Mouse (Mus musculus) forebrain, embryonic 11.5 days (tissue): ENCODE data around the gene Ttc24. TPM values are rescaled to one million over a fixed set of nuclear protein-coding genes. Genes with fewer than 3 reads are reported as not detected.

Experiments
- ATAC-seq: fragments of 200-750 bp; cut with Nextera tagmentation; replicated peaks from 2 replicates; pipeline ENCODE4 v1.8.0; 2017; ENCODE audit warnings: moderate TSS enrichment; ENCODE audit not compliant: low FRiP score
- DNase-seq: peaks from one replicate; pipeline ENCODE4 v3.0.0-alpha.2; 2017; ENCODE audit warnings: low spot score
- H3K27ac ChIP-seq: fragments of 300-500 bp; sonication (generic); 2 replicates; pipeline ENCODE4 v1.5.1; 2014; ENCODE audit warnings: low read depth, low read length
- H3K27me3 ChIP-seq: fragments of 300-500 bp; sonication (generic); 2 replicates; pipeline ENCODE4 v1.6.1; 2014; ENCODE audit warnings: mild to moderate bottlenecking, low read length, mixed read lengths; ENCODE audit not compliant: control insufficient read depth, insufficient read depth
- H3K36me3 ChIP-seq: fragments of 300-500 bp; sonication (generic); 2 replicates; pipeline ENCODE4 v1.6.1; 2014; ENCODE audit warnings: mild to moderate bottlenecking, low read length, moderate library complexity, mixed read lengths; ENCODE audit not compliant: control insufficient read depth, insufficient read depth
- H3K4me1 ChIP-seq: fragments of 300-500 bp; sonication (generic); replicated peaks from 2 replicates; pipeline ENCODE4 v1.6.1; 2014; ENCODE audit warnings: low read length, mixed read lengths; ENCODE audit not compliant: control insufficient read depth, insufficient read depth
- H3K4me2 ChIP-seq: fragments of 300-500 bp; sonication (generic); 2 replicates; pipeline ENCODE4 v1.6.1; 2014; ENCODE audit warnings: low read depth, mild to moderate bottlenecking, low read length, moderate library complexity, mixed read lengths; ENCODE audit not compliant: severe bottlenecking
- H3K4me3 ChIP-seq: fragments of 300-500 bp; sonication (generic); 2 replicates; pipeline ENCODE4 v1.5.1; 2014; ENCODE audit warnings: low read depth, low read length
- H3K9ac ChIP-seq: fragments of 300-500 bp; sonication (generic); 2 replicates; pipeline ENCODE4 v1.6.1; 2014; ENCODE audit warnings: low read length
- H3K9me3 ChIP-seq: fragments of 300-500 bp; sonication (generic); 2 replicates; pipeline ENCODE4 v1.6.1; 2016; ENCODE audit warnings: low read length, mixed read lengths; ENCODE audit not compliant: control insufficient read depth
- WGBS: fragments of 180-500 bp; shearing (Covaris S2); extraction: QIAGEN DNeasy Blood & Tissue Kit; methylation state at CpG from one replicate; pipeline ENCODE4 v1.1.7; 2014; 5-methylcytosine and 5-hydroxymethylcytosine counted together
- polyA plus RNA-seq: library from polyadenylated mRNA; unstranded; fragments of >200 nt; fragmentation: Nextera tagmentation; extraction: Ambion mirVana; gene quantifications from 2 replicates; pipeline ENCODE4 v1.2.1, GENCODE M21; 2014

The Ttc24 gene
- polyA plus RNA-seq, 1 experiment from 2014 or later, result not detected

DNA sequence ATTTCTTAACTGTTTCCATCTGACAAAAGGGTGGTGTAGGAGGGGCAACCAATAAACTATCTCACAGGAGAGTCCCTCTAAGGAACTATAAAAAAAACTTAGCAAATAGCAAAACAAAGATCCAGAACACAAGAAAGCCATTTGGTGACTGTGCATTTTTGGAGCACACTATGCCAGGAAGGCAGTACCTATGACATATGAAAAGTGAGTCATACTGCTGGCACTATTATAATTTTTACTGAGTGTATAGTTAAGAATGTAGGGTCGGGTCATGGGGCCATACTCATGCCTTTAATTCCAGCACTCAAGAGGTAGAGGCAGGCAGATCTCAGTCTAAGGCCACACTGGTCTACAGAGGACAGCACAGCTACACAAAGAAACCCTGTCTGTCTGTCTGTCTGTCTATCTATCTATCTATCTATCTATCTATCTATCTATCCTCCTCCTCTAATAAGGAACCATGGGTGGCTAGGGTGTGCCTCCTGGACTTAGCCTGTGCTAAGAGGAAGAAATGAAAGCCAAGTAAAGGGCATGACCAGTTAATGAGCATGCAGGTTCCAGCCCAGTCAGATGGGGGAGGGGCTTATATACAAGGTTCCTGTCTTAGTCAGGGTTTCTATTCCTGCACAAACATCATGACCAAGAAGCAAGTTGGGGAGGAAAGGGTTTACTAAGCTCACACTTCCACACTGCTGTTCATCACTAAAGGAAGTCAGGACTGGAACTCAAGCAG is 42.4 kb downstream of the Ttc24 start:
- no peaks in the 10 kb centered on the region for H3K36me3 ChIP-seq
- H3K9me3 ChIP-seq, result no peaks in the 10 kb centered on the region
- ATAC-seq (no peak), DNase-seq (no peak)
- no peaks in the 10 kb centered on the region for H3K27me3 ChIP-seq
- no peak overlapping the region for H3K9ac ChIP-seq
- H3K4me1 ChIP-seq, result no peaks in the 10 kb centered on the region; the same call in 1 of the 2 replicates
- no peak overlapping the region for H3K4me3 ChIP-seq
- WGBS, result 73% methylated on average over 1 of the region's 1 CpGs
- no peak overlapping the region for H3K4me2 ChIP-seq
- no peak overlapping the region for H3K27ac ChIP-seq

DNA sequence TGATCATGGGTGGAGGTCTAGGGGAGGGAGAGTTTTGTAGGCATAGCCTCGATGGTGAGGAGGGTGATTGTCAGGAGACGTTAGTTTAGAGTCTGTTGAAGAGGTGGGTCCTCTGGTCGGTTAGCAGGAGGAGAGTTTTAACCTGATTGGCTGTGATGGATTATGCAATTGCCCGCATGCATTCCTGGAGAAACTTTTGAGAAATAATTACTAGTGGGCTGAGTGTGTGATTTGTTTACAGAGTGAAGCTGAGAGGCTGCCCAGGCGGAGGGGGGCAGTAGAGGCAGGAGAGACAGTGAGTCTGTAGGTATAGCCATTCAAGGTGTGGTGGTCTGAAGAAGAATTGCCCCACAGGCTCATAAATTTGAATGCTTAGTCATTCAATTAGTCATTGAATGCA is 44.6 kb downstream of the Ttc24 start:
- WGBS, result 79% methylated on average over 5 of the region's 5 CpGs
- no peak for ATAC-seq
- no peaks in the 10 kb centered on the region for H3K27me3 ChIP-seq

DNA sequence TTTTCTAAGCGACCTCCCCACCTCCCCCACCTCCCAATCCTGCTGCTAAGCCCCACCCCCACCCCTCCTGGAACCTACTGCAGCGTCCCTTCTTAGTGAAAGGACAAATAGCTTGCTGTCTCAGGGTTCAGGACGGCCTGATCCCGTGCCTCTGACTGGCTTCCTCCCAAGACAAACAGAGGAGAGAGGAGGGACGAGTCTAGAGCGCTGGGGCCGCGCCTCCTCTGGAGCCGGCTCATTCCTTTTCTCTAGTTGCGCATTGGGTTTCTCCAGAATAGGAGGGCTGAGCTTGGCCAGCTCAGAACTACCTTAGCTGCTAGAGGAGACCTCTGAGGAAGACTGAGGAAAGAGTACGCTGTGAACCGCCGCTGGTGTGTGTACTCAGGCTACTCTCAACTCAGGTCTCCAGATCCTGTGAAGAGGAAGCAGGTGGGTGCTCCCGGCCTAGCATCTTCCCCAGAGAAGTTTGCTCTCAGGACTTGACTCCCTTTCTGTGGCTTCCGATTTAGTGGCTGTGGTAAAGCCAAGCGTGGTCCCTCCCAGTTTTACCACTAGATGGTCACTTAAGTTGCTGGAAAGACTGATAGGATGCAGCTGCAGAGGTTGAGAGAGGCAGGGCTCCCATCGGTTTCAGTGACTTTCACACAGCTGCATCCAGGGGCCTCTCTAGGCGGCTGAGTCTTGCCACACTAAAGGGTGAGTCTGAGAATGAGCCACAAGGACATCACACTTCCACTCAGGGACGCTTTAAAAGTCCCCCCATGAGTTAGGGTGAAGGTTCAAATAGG is 47.3 kb downstream of the Ttc24 start:
- H3K4me2 ChIP-seq, result no peak overlapping the region
- no peaks in the 10 kb centered on the region for H3K36me3 ChIP-seq
- H3K4me1 ChIP-seq, result no peaks in the 10 kb centered on the region; the same call in 1 of the 2 replicates
- H3K4me3 ChIP-seq, result no peak overlapping the region
- no peaks in the 10 kb centered on the region for H3K27me3 ChIP-seq
- no peak overlapping the region for H3K9ac ChIP-seq
- ATAC-seq (no peak), DNase-seq (no peak)
- no peak overlapping the region for H3K27ac ChIP-seq
- peaks cover 4% of the 10 kb centered on the region; the same call in 1 of the 2 replicates for H3K9me3 ChIP-seq
- WGBS, result 26% methylated on average over 19 of the region's 19 CpGs

More for the DNA sequence above, 44.6 kb downstream of the Ttc24 start:
- H3K4me2 ChIP-seq, result no peak overlapping the region
- no peak overlapping the region for H3K27ac ChIP-seq
- H3K9ac ChIP-seq, result no peak overlapping the region
- no peak overlapping the region for H3K4me3 ChIP-seq
- no peak for DNase-seq
- H3K4me1 ChIP-seq, result no peaks in the 10 kb centered on the region; the same call in 1 of the 2 replicates
- no peaks in the 10 kb centered on the region for H3K36me3 ChIP-seq
- no peaks in the 10 kb centered on the region for H3K9me3 ChIP-seq

DNA sequence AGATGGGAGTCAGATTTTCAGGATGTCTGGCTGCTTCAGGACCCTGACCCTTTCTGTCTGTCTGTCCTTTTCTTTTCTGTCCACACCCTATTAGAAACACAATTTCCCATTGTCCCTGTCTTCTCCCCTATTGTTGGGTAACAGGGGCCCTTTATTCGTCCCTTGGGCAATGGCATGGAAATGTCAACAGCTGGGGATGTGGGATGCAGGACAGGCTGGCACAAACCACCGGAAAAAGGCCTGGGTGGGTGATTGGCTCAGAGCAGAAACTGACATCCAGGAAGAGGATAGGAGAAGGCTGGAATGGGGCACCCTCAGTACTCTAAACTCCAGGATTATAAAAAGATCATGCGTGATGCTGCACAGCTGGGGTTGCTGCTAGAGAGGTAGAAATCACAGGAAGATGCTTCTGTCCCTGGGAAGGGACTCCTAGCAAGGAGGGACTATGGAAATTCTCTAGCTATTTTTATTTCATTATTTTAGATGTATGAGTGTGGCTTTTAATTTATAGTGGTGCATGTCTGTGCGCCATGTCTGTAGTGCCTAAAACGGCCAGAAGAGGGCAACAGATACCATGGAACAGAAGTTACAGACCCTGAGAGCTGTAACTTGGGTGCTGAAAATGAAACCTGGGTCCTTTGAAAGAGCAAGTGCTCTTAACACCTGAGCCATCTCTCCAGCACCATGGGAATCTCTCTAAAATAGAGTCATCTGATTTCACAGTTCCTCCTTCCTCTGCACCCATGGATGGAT is 50.5 kb downstream of the Ttc24 start, which contains the start of gene Hapln2:
Hapln2 (minus strand) TSS at position 150 of the 753 bp plus-strand sequence.
- H3K27ac ChIP-seq, result no peak within 1 kb of the TSS
- H3K36me3 ChIP-seq, result no peaks in the 10 kb centered on the region
- H3K4me2 ChIP-seq, result no peak within 1 kb of the TSS
- ATAC-seq (no peak), DNase-seq (no peak)
- 53% methylated on average over 5 of the region's 5 CpGs for WGBS
- H3K9ac ChIP-seq, result no peak within 1 kb of the TSS
- H3K27me3 ChIP-seq, result peaks cover 30% of the 10 kb centered on the region
- no peak within 1 kb of the TSS for H3K4me3 ChIP-seq
- peaks cover 10% of the 10 kb centered on the region for H3K4me1 ChIP-seq
- H3K9me3 ChIP-seq, result peaks cover 4% of the 10 kb centered on the region; the same call in 1 of the 2 replicates

DNA sequence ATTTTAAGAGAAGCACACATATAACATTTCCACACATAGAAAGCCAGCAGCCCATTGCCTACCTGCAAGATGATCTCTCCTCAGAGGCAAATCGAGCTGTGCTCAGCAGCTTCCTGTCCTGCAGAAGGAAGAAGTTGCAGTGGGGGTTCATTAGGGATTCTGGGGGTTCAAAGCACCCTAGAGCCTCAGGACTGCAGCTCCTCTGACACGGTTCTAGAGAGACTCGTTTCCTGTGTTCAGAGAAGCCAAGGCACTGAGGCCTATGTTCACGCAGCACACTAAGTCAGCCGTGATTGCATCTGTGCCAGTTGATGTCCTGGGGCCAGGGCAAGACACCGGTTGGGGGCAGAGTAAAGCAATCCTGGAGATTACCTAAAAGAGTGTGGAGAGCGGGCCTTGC is 51.3 kb downstream of the Ttc24 start:
- peaks cover 37% of the 10 kb centered on the region for H3K27me3 ChIP-seq
- H3K4me3 ChIP-seq, result no peak overlapping the region
- ATAC-seq (no peak), DNase-seq (no peak)
- no peak overlapping the region for H3K9ac ChIP-seq
- H3K4me1 ChIP-seq, result peaks cover 12% of the 10 kb centered on the region
- WGBS, result 67% methylated on average over 7 of the region's 7 CpGs
- H3K27ac ChIP-seq, result no peak overlapping the region
- peaks cover 4% of the 10 kb centered on the region; the same call in 1 of the 2 replicates for H3K9me3 ChIP-seq
- no peaks in the 10 kb centered on the region for H3K36me3 ChIP-seq
- H3K4me2 ChIP-seq, result no peak overlapping the region

DNA sequence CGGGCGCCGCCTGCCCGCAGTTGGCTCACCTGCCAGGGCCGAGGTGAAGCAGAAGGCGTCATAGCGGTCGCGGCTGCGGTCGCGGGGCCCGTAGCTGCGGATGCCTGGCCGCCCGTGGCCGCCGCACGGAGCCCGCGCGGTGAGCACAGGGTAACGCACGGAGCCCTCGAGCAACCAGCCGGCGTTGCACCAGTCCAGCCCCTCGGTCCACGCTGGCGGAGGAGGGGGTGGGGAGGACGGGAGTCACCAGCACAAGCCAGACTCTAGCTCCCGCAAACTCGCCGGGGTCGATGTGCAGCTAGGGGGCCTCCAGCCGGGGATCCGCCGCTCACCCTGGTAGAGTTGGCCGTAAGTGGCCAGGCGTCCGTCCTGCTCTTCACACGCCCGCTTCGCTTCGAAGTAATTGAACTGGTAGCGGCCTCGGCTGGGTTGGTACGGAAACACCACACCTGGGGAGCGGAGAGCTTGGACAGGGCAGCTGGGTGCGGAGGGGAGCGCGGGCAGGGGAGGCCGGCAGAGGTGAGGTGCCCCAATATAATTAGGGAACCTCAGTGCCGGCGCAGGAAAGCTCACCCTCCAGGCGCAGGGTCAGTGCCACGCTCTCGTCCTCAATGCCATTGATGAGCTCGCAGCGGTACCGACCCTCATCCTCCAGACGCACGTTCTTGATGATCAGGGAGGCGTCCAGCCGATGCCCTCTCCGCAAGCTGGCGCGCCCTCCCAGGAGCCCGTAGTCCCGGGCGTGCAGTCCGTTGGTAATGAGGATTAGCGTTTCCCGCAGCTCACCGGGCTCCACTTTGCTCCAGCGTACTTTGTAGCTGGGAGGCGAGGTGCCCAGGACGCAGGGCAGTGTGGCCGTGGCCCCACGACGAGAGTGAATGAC is 54.7 kb downstream of the Ttc24 start:
- ATAC-seq (peak; percentile 70; the same call in 1 of the 2 replicates), DNase-seq (peak; percentile 73)
- Histone ChIP-seq H3K9me3 (peaks cover 4% of the 10 kb centered on the region; the same call in 1 of the 2 replicates), H3K4me2 (peak overlapping the region; percentile 98), H3K4me1 (peaks cover 12% of the 10 kb centered on the region), H3K9ac (peak overlapping the region; percentile 20), H3K4me3 (peak overlapping the region; percentile 50), H3K27me3 (peaks cover 58% of the 10 kb centered on the region), H3K27ac (no peak overlapping the region), H3K36me3 (no peaks in the 10 kb centered on the region)
- WGBS, result under 1% methylated on average over 78 of the region's 81 CpGs

DNA sequence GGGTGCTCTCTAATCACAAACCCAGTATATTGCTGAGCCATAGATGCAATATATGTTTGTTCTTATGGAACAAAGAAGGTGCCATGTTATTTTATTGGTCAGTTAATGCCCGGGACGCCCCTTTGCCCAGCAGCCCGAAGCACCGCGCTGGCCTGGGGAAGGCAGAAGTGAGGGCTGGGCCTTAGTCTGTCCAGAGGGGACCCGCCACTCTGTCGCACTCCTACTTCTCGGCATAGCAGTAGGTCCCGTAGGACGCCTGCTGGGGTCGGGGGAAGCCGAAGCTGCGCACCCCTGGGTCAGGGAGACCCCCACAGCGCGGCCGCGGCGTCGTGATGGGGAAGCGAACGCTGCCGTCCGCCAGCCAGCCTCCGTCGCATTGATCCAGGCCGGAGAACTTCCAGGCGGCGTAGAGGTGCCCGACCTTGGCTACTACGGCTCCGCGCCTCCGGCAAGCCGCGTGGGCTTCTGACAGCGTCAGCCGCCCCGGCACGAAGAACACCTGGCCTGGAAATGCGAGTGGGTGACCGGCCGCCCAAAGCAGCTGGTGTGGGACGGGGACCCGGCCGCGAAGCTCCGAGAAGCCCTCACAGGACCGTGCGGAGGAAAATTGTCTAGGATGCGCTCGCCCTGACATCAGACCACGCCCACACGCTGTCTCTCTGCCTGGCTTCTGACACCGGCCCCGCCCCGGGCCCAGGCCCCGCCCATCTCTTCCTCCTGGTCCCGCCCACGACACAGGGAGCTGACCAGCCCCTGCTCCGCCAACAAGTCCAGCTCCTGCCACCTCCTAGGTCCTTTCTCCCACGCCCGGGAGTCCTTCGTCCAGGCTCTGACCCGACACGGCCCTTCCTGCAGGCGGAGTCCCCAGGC is 55.5 kb downstream of the Ttc24 start:
- Histone ChIP-seq H3K9me3 (no peaks in the 10 kb centered on the region), H3K27me3 (peaks cover 58% of the 10 kb centered on the region), H3K9ac (peak overlapping the region; percentile 32), H3K36me3 (no peaks in the 10 kb centered on the region), H3K4me1 (peaks cover 12% of the 10 kb centered on the region), H3K27ac (no peak overlapping the region), H3K4me2 (peak overlapping the region; percentile 98), H3K4me3 (peak overlapping the region; percentile 50)
- ATAC-seq, result peak; percentile 92
- DNase-seq, result peak; percentile 95
- under 1% methylated on average over 66 of the region's 66 CpGs for WGBS
